Mouse (Mus musculus) embryonic facial prominence, embryonic 13.5 days (tissue): ENCODE results near the gene Foxg1. TPM values are rescaled to one million over a fixed set of nuclear protein-coding genes. Genes with fewer than 3 reads are reported as not detected.
A peak's percentile ranks its signal among the peaks of the same experiment; 100 is the strongest.

Source experiments
- ATAC-seq: fragments of 200-750 bp; cut with Nextera tagmentation; 2 replicates; pipeline ENCODE4 v1.8.0; 2017; ENCODE audit warnings: low read depth; ENCODE audit not compliant: insufficient number of reproducible peaks, insufficient read depth, low FRiP score, low TSS enrichment
- H3K27ac ChIP-seq: fragments of 300-500 bp; sonication (generic); 2 replicates; pipeline ENCODE4 v1.5.1; 2015; ENCODE audit warnings: moderate library complexity, mild to moderate bottlenecking, inconsistent platforms
- H3K27me3 ChIP-seq: fragments of 300-500 bp; sonication (generic); 2 replicates; pipeline ENCODE4 v1.6.1; 2015; ENCODE audit warnings: mild to moderate bottlenecking, inconsistent platforms
- H3K36me3 ChIP-seq: fragments of 300-500 bp; sonication (generic); 2 replicates; pipeline ENCODE4 v1.6.1; 2015; ENCODE audit warnings: mild to moderate bottlenecking, inconsistent platforms
- H3K4me1 ChIP-seq: fragments of 300-500 bp; sonication (generic); 2 replicates; pipeline ENCODE4 v1.6.1; 2015; ENCODE audit warnings: inconsistent platforms
- H3K4me2 ChIP-seq: fragments of 300-500 bp; sonication (generic); 2 replicates; pipeline ENCODE4 v1.6.1; 2015; ENCODE audit warnings: moderate library complexity, mild to moderate bottlenecking, inconsistent platforms
- H3K4me3 ChIP-seq: fragments of 300-500 bp; sonication (generic); 2 replicates; pipeline ENCODE4 v1.5.1; 2015; ENCODE audit warnings: mild to moderate bottlenecking, inconsistent platforms
- H3K9ac ChIP-seq: fragments of 300-500 bp; sonication (generic); 2 replicates; pipeline ENCODE4 v1.6.1; 2015; ENCODE audit warnings: mild to moderate bottlenecking, inconsistent platforms
- H3K9me3 ChIP-seq: fragments of 300-500 bp; sonication (generic); 2 replicates; pipeline ENCODE4 v1.6.1; 2016; ENCODE audit warnings: inconsistent platforms
- WGBS: fragments of 180-500 bp; shearing (Covaris S2); methylation state at CpG from one replicate; pipeline ENCODE4 v1.1.7; 2015; ENCODE audit warnings: mixed read lengths; 5-methylcytosine and 5-hydroxymethylcytosine counted together
- polyA plus RNA-seq: library from polyadenylated mRNA; unstranded; fragments of >200 nt; fragmentation: Nextera tagmentation; extraction: Ambion mirVana; gene quantifications from 2 replicates; pipeline ENCODE4 v1.2.1, GENCODE M21; 2015

The Foxg1 gene
- polyA plus RNA-seq, 1 experiment from 2014 or later: 0.86 TPM

DNA sequence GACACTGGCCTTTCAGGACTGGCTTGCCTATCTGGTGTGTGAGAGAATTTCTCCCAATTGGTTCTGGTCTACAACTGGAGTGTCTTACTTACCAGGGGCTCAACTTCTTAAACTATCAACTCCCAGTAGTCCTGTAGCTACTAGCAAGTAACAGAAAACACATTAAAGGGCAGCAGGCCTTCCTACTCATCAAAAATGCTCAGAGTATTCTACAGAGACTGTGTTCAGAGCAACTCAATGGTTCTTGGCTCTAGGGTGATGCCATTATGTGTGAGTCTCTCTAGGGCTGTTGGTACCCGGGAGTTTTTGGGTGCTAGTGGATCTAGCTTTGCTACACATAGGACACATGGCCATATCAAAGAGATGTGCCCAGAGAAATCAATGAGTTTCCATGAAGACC is 3.5 kb upstream of the Foxg1 start:
- Histone ChIP-seq H3K4me1 (peaks cover 8% of the 10 kb centered on the region; the same call in 1 of the 2 replicates), H3K27ac (no peak overlapping the region), H3K9me3 (no peaks in the 10 kb centered on the region), H3K36me3 (no peaks in the 10 kb centered on the region), H3K9ac (no peak overlapping the region), H3K4me2 (no peak overlapping the region), H3K4me3 (no peak overlapping the region), H3K27me3 (peaks cover 97% of the 10 kb centered on the region)
- WGBS: 5% methylated on average over 1 of the region's 1 CpGs
- ATAC-seq: no peak

DNA sequence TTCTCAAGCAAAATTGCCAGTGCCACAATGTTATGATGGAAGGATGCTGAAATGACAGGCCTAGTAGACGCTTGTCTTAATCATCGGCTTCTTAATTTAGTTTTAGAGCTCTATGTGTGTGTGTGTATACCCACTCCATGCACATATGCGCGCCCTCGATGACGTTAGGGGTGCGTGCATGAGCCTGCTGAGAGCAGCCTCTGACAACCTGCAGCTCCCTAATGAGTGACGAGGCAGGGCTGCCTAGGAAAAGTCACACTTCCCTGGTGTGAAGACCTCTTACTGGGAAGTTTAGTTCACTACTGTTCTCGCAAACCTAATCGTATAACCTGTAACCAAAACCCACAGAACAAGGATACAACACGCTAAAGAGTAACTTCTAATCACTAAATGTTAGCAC is 3.0 kb upstream of the Foxg1 start:
- Histone ChIP-seq H3K4me3 (no peak overlapping the region), H3K4me1 (peaks cover 8% of the 10 kb centered on the region; the same call in 1 of the 2 replicates), H3K36me3 (no peaks in the 10 kb centered on the region), H3K9me3 (no peaks in the 10 kb centered on the region), H3K27ac (no peak overlapping the region), H3K9ac (no peak overlapping the region), H3K27me3 (peaks cover 97% of the 10 kb centered on the region), H3K4me2 (no peak overlapping the region)
- WGBS: 8% methylated on average over 11 of the region's 11 CpGs
- no peak for ATAC-seq

DNA sequence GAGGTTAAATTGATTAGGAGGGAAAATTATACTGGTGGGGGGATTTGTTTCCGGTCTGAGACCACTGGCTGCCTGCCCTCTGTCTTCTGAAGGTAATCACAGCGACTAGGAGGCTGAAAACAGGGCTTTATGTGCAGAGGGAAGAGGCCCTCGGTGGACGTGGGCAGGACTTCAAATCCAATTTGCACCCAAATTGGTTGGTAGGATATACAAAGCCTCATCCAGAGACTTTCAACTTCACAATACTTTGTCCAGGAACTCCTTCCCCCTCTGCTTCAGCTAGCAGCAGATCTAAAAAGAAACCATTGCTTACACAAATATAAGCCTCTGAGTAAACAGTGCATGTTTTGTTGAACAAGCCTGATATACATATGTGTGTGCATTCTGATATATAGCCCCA is 2.0 kb upstream of the Foxg1 start:
- H3K36me3 ChIP-seq: no peaks in the 10 kb centered on the region
- no peak for ATAC-seq
- H3K27me3 ChIP-seq: peaks cover 99% of the 10 kb centered on the region
- no peaks in the 10 kb centered on the region for H3K9me3 ChIP-seq
- H3K9ac ChIP-seq: no peak overlapping the region
- no peak overlapping the region for H3K4me3 ChIP-seq
- no peak overlapping the region for H3K4me2 ChIP-seq
- H3K27ac ChIP-seq: no peak overlapping the region
- peaks cover 8% of the 10 kb centered on the region; the same call in 1 of the 2 replicates for H3K4me1 ChIP-seq
- WGBS: 4% methylated on average over 4 of the region's 4 CpGs

DNA sequence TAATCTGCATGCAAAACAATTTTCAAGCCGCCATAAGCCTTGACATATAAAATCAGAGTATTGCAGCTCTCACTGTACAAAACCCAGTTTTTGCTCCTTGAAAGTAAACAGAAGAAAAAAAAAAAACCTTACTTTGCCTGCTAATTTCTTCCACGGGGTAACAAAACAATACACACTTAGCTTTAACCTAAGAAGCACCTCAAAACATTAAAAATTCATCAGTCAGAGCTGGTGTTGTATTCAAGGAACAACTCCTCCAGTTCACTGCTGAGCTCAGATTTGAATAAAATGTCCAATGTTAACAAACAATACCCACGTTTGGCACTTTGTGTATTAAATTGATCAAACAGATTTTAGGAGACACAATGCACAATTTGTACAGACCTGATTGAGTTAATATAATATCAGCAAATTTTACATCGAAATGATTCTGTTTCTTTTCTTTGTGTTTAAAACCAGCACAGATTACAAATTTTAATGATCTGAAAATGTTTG is 1.4 kb upstream of the Foxg1 start:
- Histone ChIP-seq H3K36me3 (no peaks in the 10 kb centered on the region), H3K4me2 (no peak overlapping the region), H3K9ac (no peak overlapping the region), H3K4me1 (peaks cover 8% of the 10 kb centered on the region; the same call in 1 of the 2 replicates), H3K9me3 (no peaks in the 10 kb centered on the region), H3K27me3 (peaks cover 99% of the 10 kb centered on the region), H3K4me3 (no peak overlapping the region), H3K27ac (no peak overlapping the region)
- 3% methylated on average over 4 of the region's 4 CpGs for WGBS
- ATAC-seq: no peak

DNA sequence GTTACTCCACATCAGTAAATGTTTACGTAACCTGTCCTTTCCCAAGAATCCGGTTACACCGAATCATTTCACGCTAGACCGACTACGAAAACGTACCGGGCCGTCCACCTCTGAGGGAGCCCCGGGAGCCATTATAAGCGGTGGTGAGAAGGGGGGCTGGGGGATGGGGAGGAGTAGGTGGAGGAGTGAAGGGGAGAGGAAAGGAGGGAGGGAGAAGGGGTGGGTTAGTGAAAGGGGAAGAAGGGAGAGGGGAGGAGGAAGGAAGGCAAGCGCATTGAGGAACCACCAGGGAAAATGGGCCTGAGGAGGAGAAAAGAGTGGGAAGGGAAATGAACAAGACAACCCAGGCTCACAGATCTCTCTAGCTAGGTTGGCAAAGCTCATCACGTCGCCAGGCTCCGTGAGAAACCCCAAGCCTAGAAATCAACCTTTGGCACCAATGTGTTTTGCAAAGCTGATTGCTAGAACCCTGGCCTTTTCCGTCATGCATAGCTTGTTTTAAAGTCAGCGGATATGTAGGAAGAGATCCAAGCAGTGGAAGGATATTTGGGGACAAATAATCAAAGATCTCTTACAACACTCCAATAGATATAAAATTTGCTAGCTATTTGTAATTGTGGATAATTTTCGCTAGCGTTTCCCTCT is 617 bp upstream of the Foxg1 start:
- Histone ChIP-seq H3K36me3 (no peaks in the 10 kb centered on the region), H3K27ac (no peak overlapping the region), H3K4me2 (no peak overlapping the region), H3K9me3 (no peaks in the 10 kb centered on the region), H3K4me1 (peaks cover 8% of the 10 kb centered on the region; the same call in 1 of the 2 replicates), H3K4me3 (no peak overlapping the region), H3K27me3 (peaks cover 96% of the 10 kb centered on the region), H3K9ac (no peak overlapping the region)
- ATAC-seq: no peak
- WGBS: 1% methylated on average over 19 of the region's 19 CpGs

DNA sequence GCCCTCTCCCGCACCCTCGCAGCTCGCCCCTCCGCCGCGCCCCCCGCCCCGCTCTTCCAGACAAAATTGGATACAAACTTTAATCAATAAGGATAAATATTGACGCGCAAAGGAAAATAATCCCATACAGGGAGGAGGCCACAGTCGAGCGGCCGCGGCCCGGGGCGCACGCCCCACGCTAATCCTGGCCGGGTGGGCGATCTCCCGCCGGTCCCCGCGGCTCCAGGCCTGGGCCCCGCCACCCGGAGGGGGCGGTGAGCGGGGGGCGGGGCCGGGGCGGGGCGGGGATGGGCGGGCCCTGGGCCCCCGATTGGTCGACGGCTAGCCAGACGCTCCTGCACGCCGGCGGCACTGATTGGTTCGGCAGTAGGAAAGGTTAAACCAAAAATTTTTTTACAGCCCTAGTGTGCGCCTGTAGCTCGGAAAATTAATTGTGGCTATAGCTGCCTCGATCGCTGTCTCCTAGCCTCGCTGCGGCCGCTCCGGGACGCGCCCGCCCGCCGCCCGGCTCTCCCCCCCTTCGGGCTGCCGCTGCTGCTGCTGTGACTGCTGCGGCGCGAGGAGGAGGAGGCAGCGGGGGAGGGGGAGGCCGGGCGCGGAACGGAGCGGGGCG is 1.2 kb downstream of the Foxg1 start:
- Histone ChIP-seq H3K4me1 (peaks cover 8% of the 10 kb centered on the region; the same call in 1 of the 2 replicates), H3K36me3 (no peaks in the 10 kb centered on the region), H3K9me3 (no peaks in the 10 kb centered on the region), H3K4me3 (peak overlapping the region; percentile 43), H3K4me2 (peak overlapping the region; percentile 58), H3K27ac (no peak overlapping the region), H3K27me3 (peaks cover 86% of the 10 kb centered on the region), H3K9ac (peak overlapping the region; percentile 49; the same call in 1 of the 2 replicates)
- under 1% methylated on average over 55 of the region's 67 CpGs for WGBS
- ATAC-seq: peak; percentile 84

DNA sequence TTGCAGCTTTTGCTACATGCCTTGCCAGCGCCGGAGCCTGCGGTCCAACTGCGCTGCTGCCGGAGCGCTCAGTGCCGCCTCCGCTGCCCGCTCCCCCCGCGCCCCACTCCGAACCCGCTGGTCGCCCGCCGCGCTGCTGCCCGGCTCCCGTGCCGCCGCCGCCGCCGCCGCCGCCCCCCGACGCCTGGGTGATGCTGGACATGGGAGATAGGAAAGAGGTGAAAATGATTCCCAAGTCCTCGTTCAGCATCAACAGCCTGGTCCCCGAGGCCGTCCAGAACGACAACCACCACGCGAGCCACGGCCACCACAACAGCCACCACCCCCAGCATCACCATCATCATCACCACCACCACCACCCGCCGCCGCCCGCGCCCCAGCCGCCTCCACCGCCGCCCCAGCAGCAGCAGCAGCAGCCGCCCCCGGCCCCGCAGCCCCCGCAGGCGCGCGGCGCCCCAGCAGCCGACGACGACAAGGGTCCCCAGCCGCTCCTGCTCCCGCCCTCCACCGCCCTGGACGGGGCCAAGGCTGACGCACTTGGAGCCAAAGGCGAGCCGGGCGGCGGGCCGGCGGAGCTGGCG is 1.9 kb downstream of the Foxg1 start:
- WGBS: 1% methylated on average over 45 of the region's 66 CpGs
- peak overlapping the region; percentile 58 for H3K4me2 ChIP-seq
- no peak for ATAC-seq
- H3K9ac ChIP-seq: no peak overlapping the region
- no peaks in the 10 kb centered on the region for H3K36me3 ChIP-seq
- no peaks in the 10 kb centered on the region for H3K9me3 ChIP-seq
- H3K27ac ChIP-seq: peak overlapping the region; percentile 55; the same call in 1 of the 2 replicates
- peaks cover 8% of the 10 kb centered on the region; the same call in 1 of the 2 replicates for H3K4me1 ChIP-seq
- peak overlapping the region; percentile 43 for H3K4me3 ChIP-seq
- H3K27me3 ChIP-seq: peaks cover 81% of the 10 kb centered on the region

DNA sequence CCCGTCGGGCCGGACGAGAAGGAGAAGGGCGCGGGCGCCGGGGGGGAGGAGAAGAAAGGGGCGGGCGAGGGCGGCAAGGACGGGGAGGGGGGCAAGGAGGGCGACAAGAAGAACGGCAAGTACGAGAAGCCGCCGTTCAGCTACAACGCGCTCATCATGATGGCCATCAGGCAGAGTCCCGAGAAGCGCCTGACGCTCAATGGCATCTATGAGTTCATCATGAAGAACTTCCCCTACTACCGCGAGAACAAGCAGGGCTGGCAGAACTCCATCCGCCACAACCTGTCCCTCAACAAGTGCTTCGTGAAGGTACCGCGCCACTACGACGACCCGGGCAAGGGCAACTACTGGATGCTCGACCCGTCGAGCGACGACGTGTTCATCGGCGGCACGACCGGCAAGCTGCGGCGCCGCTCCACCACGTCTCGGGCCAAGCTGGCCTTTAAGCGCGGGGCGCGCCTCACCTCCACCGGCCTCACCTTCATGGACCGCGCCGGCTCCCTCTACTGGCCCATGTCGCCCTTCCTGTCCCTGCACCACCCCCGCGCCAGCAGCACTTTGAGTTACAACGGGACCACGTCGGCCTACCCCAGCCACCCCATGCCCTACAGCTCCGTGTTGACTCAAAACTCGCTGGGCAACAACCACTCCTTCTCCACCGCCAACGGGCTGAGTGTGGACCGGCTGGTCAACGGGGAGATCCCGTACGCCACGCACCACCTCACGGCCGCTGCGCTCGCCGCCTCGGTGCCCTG is 2.6 kb downstream of the Foxg1 start, which contains the start of gene Gm43517:
Gm43517 (plus strand) TSS at position 299 of the 755 bp plus-strand sequence.
- no peak for ATAC-seq
- peaks cover 8% of the 10 kb centered on the region; the same call in 1 of the 2 replicates for H3K4me1 ChIP-seq
- H3K4me3 ChIP-seq: peak within 1 kb of the TSS; percentile 43
- peak within 1 kb of the TSS; percentile 46 for H3K9ac ChIP-seq
- no peaks in the 10 kb centered on the region for H3K9me3 ChIP-seq
- peak within 1 kb of the TSS; percentile 55; the same call in 1 of the 2 replicates for H3K27ac ChIP-seq
- no peaks in the 10 kb centered on the region for H3K36me3 ChIP-seq
- WGBS: under 1% methylated on average over 73 of the region's 75 CpGs
- H3K27me3 ChIP-seq: peaks cover 80% of the 10 kb centered on the region
- peak within 1 kb of the TSS; percentile 58 for H3K4me2 ChIP-seq

DNA sequence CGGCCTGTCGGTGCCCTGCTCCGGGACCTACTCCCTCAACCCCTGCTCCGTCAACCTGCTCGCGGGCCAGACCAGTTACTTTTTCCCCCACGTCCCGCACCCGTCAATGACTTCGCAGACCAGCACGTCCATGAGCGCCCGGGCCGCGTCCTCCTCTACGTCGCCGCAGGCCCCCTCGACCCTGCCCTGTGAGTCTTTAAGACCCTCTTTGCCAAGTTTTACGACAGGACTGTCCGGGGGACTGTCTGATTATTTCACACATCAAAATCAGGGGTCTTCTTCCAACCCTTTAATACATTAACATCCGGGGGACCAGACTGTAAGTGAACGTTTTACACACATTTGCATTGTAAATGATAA is 3.2 kb downstream of the Foxg1 start:
- peak overlapping the region; percentile 46 for H3K9ac ChIP-seq
- no peaks in the 10 kb centered on the region for H3K36me3 ChIP-seq
- H3K27me3 ChIP-seq: peaks cover 80% of the 10 kb centered on the region
- H3K4me3 ChIP-seq: peak overlapping the region; percentile 43
- WGBS: under 1% methylated on average over 23 of the region's 23 CpGs
- no peak overlapping the region; the same call in 1 of the 2 replicates for H3K4me2 ChIP-seq
- H3K27ac ChIP-seq: no peak overlapping the region
- no peaks in the 10 kb centered on the region for H3K9me3 ChIP-seq
- no peak for ATAC-seq
- H3K4me1 ChIP-seq: peaks cover 8% of the 10 kb centered on the region; the same call in 1 of the 2 replicates

DNA sequence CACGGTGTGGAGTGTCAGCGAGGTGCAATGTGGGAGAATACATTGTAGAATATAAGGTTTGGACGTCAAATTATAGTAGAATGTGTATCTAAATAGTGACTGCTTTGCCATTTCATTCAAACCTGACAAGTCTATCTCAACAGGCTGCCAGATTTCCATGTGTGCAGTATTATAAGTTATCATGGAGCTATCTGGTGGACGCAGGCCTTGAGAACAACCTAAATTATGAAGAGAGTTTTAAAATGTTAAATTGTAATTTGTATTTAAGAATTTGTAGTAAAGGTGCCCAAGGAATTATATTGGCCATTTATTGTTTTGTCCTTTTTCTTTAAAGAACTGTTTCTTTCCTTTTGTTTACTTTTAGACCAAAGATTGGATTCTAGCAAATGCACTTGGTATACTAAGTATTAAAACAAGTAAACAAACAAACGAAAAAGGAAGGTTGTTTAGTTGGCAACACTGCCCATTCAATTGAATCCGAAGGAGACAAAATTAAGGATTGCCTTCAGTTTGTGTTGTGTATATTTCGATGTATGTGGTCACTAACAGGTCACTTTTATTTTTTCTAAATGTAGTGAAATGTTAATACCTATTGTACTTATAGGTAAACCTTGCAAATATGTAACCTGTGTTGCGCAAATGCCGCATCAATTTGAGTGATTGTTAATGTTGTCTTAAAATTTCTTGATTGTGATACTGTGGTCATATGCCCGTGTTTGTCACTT is 3.8 kb downstream of the Foxg1 start:
- no peak overlapping the region for H3K9ac ChIP-seq
- H3K9me3 ChIP-seq: no peaks in the 10 kb centered on the region
- peaks cover 10% of the 10 kb centered on the region; the same call in 1 of the 2 replicates for H3K4me1 ChIP-seq
- H3K4me3 ChIP-seq: no peak overlapping the region; the same call in 1 of the 2 replicates
- H3K4me2 ChIP-seq: no peak overlapping the region
- H3K27ac ChIP-seq: no peak overlapping the region
- WGBS: 13% methylated on average over 10 of the region's 10 CpGs
- peaks cover 80% of the 10 kb centered on the region for H3K27me3 ChIP-seq
- no peak for ATAC-seq
- no peaks in the 10 kb centered on the region for H3K36me3 ChIP-seq
